Mouse (Mus musculus): Measurements from ENCODE around the gene 4931408C20Rik. TPM values are rescaled to one million over a fixed set of nuclear protein-coding genes. Genes with fewer than 3 reads are reported as not detected.

4931408C20Rik gene
- polyA plus RNA-seq, 1 experiment: not detected

- H3ac ChIP-seq (ENCODE audit: control insufficient read depth, insufficient read length): no peak overlapping the region
- H3K27me3 ChIP-seq (ENCODE audit: control insufficient read depth, insufficient read depth, insufficient read length): no peaks in the 10 kb centered on the region
- no peaks in the 10 kb centered on the region for H3K79me2 ChIP-seq (ENCODE audit: control insufficient read depth, insufficient read depth)
- no peak overlapping the region for H3K4me3 ChIP-seq
- no peak overlapping the region for H3K4me2 ChIP-seq (ENCODE audit: low read depth)
- TF ChIP-seq TCF12 (IDR thresholded peaks at IDR 0.05; ENCODE audit: insufficient read depth, poor library complexity, severe bottlenecking) (no peak), USF1 (IDR thresholded peaks at IDR 0.05; ENCODE audit: low read depth) (no peak), TCF3 (IDR thresholded peaks at IDR 0.05; ENCODE audit: insufficient read length, low read depth) (no peak), POLR2AphosphoS2 (IDR thresholded peaks at IDR 0.05; ENCODE audit: insufficient read length, low read depth) (no peak), POLR2A (IDR thresholded peaks at IDR 0.05; ENCODE audit: insufficient read length, low read depth) (no peak), SRF (IDR thresholded peaks at IDR 0.05; ENCODE audit: control insufficient read depth, insufficient read length, low read depth) (no peak), REST (IDR thresholded peaks at IDR 0.05; ENCODE audit: insufficient read depth, insufficient read length) (no peak), CEBPB (IDR thresholded peaks at IDR 0.05; ENCODE audit: insufficient read depth, poor library complexity, severe bottlenecking) (no peak), MYOD1 (IDR thresholded peaks at IDR 0.05; ENCODE audit: control insufficient read depth in 1 of 3, insufficient read length in 2 of 3, low read depth in 2 of 3) (no peak), E2F4 (IDR thresholded peaks at IDR 0.05; ENCODE audit: insufficient read depth) (no peak), MAX (IDR thresholded peaks at IDR 0.05; ENCODE audit: low read depth) (no peak), MYOG (IDR thresholded peaks at IDR 0.05; ENCODE audit: control insufficient read depth in 1 of 3, insufficient read depth in 1 of 3, insufficient read length in 2 of 3, low read depth in 2 of 3) (no peak)
- no peaks in the 10 kb centered on the region for H3K36me3 ChIP-seq (ENCODE audit: control insufficient read depth, insufficient read depth)
Observed at GRCm38 (mm10) chr1:26649704-26650388, 37.4 kb downstream of the 4931408C20Rik start.

GRCm38 (mm10) chr1:26636051-26636450, 51.2 kb downstream of the 4931408C20Rik start:
- Histone ChIP-seq H3K27me3 (ENCODE audit: control insufficient read depth, insufficient read depth, insufficient read length) (no peaks in the 10 kb centered on the region), H3ac (ENCODE audit: control insufficient read depth, insufficient read length) (no peak overlapping the region), H3K36me3 (ENCODE audit: control insufficient read depth, insufficient read depth) (no peaks in the 10 kb centered on the region), H3K4me3 (no peak overlapping the region), H3K4me2 (ENCODE audit: low read depth) (no peak overlapping the region), H3K79me2 (ENCODE audit: control insufficient read depth, insufficient read depth) (no peaks in the 10 kb centered on the region)
- TF ChIP-seq E2F4 (IDR thresholded peaks at IDR 0.05; ENCODE audit: insufficient read depth): no peak
- no peak for TF ChIP-seq MYOG (IDR thresholded peaks at IDR 0.05; ENCODE audit: control insufficient read depth in 1 of 3, insufficient read depth in 1 of 3, insufficient read length in 2 of 3, low read depth in 2 of 3)
- no peak for TF ChIP-seq MAX (IDR thresholded peaks at IDR 0.05; ENCODE audit: low read depth)
- no peak for TF ChIP-seq POLR2A (IDR thresholded peaks at IDR 0.05; ENCODE audit: insufficient read length, low read depth)
- no peak for TF ChIP-seq TCF3 (IDR thresholded peaks at IDR 0.05; ENCODE audit: insufficient read length, low read depth)
- TF ChIP-seq POLR2AphosphoS2 (IDR thresholded peaks at IDR 0.05; ENCODE audit: insufficient read length, low read depth): no peak
- TF ChIP-seq TCF12 (IDR thresholded peaks at IDR 0.05; ENCODE audit: insufficient read depth, poor library complexity, severe bottlenecking): no peak
- no peak for TF ChIP-seq MYOD1 (IDR thresholded peaks at IDR 0.05; ENCODE audit: control insufficient read depth in 1 of 3, insufficient read length in 2 of 3, low read depth in 2 of 3)
- no peak for TF ChIP-seq REST (IDR thresholded peaks at IDR 0.05; ENCODE audit: insufficient read depth, insufficient read length)
- TF ChIP-seq USF1 (IDR thresholded peaks at IDR 0.05; ENCODE audit: low read depth): no peak
- no peak for TF ChIP-seq SRF (IDR thresholded peaks at IDR 0.05; ENCODE audit: control insufficient read depth, insufficient read length, low read depth)
- no peak for TF ChIP-seq CEBPB (IDR thresholded peaks at IDR 0.05; ENCODE audit: insufficient read depth, poor library complexity, severe bottlenecking)
